Mouse (Mus musculus): ENCODE measurements at regions not wholly inside any gene's neighbourhood (a gene's known extent, or its start where the extent isn't known, plus 50 kb on each side); places are given as distances from the start of the nearest gene placed in this dataset.
A peak's percentile ranks its signal among the peaks of the same experiment; 100 is the strongest.

- ATAC-seq: no peak
Measured at GRCm38 (mm10) chr13:110929579-110929978, 325.2 kb upstream of the Actbl2 start.

DNA sequence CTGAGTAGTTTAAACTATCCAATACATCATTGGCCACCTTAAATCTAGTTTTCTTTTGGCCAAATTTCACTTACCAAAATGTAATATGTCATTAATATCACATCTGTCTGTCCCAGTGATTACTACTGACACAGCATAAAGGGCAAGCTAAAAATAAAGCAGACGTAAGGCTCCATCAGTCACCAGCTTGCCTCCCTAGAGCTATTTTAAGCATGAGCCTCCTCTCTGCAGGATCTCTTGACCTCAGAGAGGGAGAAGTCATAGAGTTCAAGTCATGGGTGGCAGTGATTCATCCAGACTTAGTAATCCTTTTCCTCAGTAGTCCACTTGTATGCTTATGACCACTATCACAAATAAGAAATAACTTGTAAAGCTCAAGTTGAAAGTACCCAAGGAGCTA is 313.2 kb upstream of the Actbl2 start:
- DNase-seq (no peak), ATAC-seq (no peak)
- H3K27me3 ChIP-seq (ENCODE audit: insufficient read depth, low read length): no peaks in the 10 kb centered on the region
- no peak overlapping the region for H3K4me3 ChIP-seq (ENCODE audit: low read depth, low read length)
- no peaks in the 10 kb centered on the region for H3K9me3 ChIP-seq (ENCODE audit: low read length)
- no peak overlapping the region for H3K27ac ChIP-seq (ENCODE audit: low read depth, low read length)
- H3K36me3 ChIP-seq (ENCODE audit: insufficient read depth): no peaks in the 10 kb centered on the region
- H3K4me2 ChIP-seq (ENCODE audit: low read depth): no peak overlapping the region
- H3K4me1 ChIP-seq (ENCODE audit: insufficient read depth): no peaks in the 10 kb centered on the region
- 71% methylated on average over 1 of the region's 1 CpGs for WGBS
- H3K9ac ChIP-seq: no peak overlapping the region
- TF ChIP-seq CTCF (IDR thresholded peaks at IDR 0.05; ENCODE audit: low read depth): no peak

More at GRCm38 (mm10) chr13:110929579-110929978, 325.2 kb upstream of the Actbl2 start:
- no peak for DNase-seq
- no peaks in the 10 kb centered on the region for H3K9me3 ChIP-seq (ENCODE audit: low read length)
- no peaks in the 10 kb centered on the region for H3K4me1 ChIP-seq (ENCODE audit: insufficient read depth)
- H3K27ac ChIP-seq (ENCODE audit: low read depth, low read length): no peak overlapping the region
- no peak overlapping the region for H3K4me2 ChIP-seq (ENCODE audit: low read depth)
- no peak overlapping the region for H3K4me3 ChIP-seq (ENCODE audit: low read depth, low read length)
- H3K9ac ChIP-seq: no peak overlapping the region
- no peaks in the 10 kb centered on the region for H3K36me3 ChIP-seq (ENCODE audit: insufficient read depth)
- H3K27me3 ChIP-seq (ENCODE audit: insufficient read depth, low read length): no peaks in the 10 kb centered on the region
- WGBS: 91% methylated on average over 1 of the region's 1 CpGs
- no peak for TF ChIP-seq CTCF (IDR thresholded peaks at IDR 0.05; ENCODE audit: low read depth)

DNA sequence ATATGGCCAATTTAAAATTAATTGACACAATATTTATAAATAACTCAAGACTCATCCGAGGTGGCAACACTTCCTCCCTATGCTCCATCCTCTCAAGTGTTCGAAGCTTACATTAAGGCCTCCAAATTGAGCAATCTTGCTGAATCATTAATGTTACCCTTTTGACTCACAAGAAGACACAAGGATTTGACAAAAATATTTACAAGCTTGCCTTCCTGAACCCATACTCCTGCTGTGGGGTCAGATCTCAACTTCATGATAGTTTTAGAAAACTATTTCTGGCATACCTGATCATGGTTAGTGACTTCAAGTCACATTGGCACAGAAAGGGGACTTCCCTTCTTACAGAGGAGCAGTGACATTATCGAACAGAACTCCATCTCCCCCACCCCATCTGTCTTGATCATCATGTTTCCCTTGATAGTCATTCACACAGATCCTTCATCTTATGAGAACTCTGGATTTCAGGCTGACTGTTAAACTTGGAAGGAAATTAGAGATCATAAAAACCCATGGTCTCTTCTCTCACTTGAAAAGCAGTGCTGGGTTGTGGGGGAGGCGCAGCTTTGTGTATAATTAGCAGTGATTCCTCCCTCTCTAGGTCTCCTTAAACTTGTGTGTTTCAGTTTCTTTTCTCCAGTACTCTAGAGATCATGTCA is 311.7 kb upstream of the Actbl2 start:
- TF ChIP-seq CTCF (IDR thresholded peaks at IDR 0.05; ENCODE audit: low read depth): no peak
- WGBS: 89% methylated on average over 4 of the region's 4 CpGs

DNA sequence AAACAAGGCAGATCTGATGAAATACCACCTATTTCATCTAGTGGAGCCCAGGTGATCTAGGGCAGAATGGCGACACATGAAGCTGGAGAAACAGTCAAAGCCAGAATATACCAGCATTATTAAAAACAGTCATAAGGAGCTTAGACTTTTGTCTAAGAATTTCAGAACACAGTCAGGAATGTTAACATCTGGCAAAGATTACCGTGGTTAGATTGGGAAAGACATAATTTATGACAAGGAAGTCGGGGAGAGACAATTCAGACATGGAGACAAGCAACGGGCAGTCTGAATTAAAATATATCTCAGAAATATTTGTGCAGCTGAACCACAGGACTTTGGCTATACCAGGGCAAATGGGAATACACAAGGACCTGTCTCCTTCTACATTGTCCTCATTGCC is 310.8 kb upstream of the Actbl2 start:
- Histone ChIP-seq H3K27ac (ENCODE audit: low read depth, low read length) (no peak overlapping the region), H3K9ac (no peak overlapping the region), H3K4me3 (ENCODE audit: low read depth, low read length) (no peak overlapping the region), H3K27me3 (ENCODE audit: insufficient read depth, low read length) (no peaks in the 10 kb centered on the region), H3K9me3 (ENCODE audit: low read length) (no peaks in the 10 kb centered on the region), H3K4me2 (ENCODE audit: low read depth) (no peak overlapping the region), H3K36me3 (ENCODE audit: insufficient read depth) (no peaks in the 10 kb centered on the region), H3K4me1 (ENCODE audit: insufficient read depth) (no peaks in the 10 kb centered on the region)
- no peak for TF ChIP-seq CTCF (IDR thresholded peaks at IDR 0.05; ENCODE audit: low read depth)
- ATAC-seq (no peak), DNase-seq (no peak)
- 90% methylated on average over 4 of the region's 4 CpGs for WGBS

More for the DNA sequence above, 311.7 kb upstream of the Actbl2 start:
- Histone ChIP-seq H3K4me2 (ENCODE audit: low read depth) (no peak overlapping the region), H3K9ac (no peak overlapping the region), H3K9me3 (ENCODE audit: low read length) (no peaks in the 10 kb centered on the region), H3K4me3 (ENCODE audit: low read depth, low read length) (no peak overlapping the region), H3K36me3 (ENCODE audit: insufficient read depth) (no peaks in the 10 kb centered on the region), H3K4me1 (ENCODE audit: insufficient read depth) (no peaks in the 10 kb centered on the region), H3K27ac (ENCODE audit: low read depth, low read length) (no peak overlapping the region), H3K27me3 (ENCODE audit: insufficient read depth, low read length) (no peaks in the 10 kb centered on the region)
- DNase-seq: no peak
- no peak for ATAC-seq

- Histone ChIP-seq H3K4me1 (ENCODE audit: insufficient read depth) (no peaks in the 10 kb centered on the region), H3K27me3 (ENCODE audit: insufficient read depth, low read length) (no peaks in the 10 kb centered on the region), H3K4me2 (ENCODE audit: low read depth) (no peak overlapping the region), H3K36me3 (ENCODE audit: insufficient read depth) (no peaks in the 10 kb centered on the region), H3K9me3 (ENCODE audit: low read length) (no peaks in the 10 kb centered on the region), H3K4me3 (ENCODE audit: low read depth, low read length) (no peak overlapping the region), H3K9ac (no peak overlapping the region), H3K27ac (ENCODE audit: low read depth, low read length) (no peak overlapping the region)
- DNase-seq (no peak), ATAC-seq (no peak)
- 91% methylated on average over 5 of the region's 5 CpGs for WGBS
- no peak for TF ChIP-seq CTCF (IDR thresholded peaks at IDR 0.05; ENCODE audit: low read depth)
Measured at GRCm38 (mm10) chr13:110944683-110945082, 310.1 kb upstream of the Actbl2 start.

DNA sequence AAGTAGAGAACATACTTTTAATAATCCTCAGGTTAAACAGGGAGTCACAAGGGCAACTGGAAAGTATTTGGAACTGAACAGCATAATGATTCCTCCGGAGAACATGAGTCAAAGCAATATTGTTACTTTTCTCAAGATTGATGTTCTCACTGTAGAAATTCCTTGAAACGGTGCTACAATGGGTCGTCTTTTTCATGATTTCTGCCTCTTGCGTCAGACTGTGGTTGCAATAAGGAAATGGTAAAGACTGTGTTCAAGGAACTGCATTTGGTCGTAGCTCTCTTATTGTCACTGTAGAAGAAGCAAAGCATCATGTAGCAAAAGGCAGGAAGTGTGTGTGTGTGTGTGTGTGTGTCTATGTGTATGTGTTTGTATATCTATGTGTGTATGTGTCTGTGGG is 294.6 kb upstream of the Actbl2 start:
- Histone ChIP-seq H3K4me1 (ENCODE audit: insufficient read depth) (no peaks in the 10 kb centered on the region), H3K4me3 (ENCODE audit: low read depth, low read length) (no peak overlapping the region), H3K9ac (no peak overlapping the region), H3K9me3 (ENCODE audit: low read length) (0 out of 2 replicates have a peak, but pooled peaks cover 5% of the 10 kb centered on the region), H3K4me2 (ENCODE audit: low read depth) (no peak overlapping the region), H3K27me3 (ENCODE audit: insufficient read depth, low read length) (no peaks in the 10 kb centered on the region), H3K27ac (ENCODE audit: low read depth, low read length) (no peak overlapping the region), H3K36me3 (ENCODE audit: insufficient read depth) (no peaks in the 10 kb centered on the region)
- ATAC-seq: no peak
- DNase-seq: no peak
- TF ChIP-seq CTCF (IDR thresholded peaks at IDR 0.05; ENCODE audit: low read depth): no peak
- WGBS: 72% methylated on average over 5 of the region's 5 CpGs

GRCm38 (mm10) chr13:110967109-110967508 is 287.7 kb upstream of the Actbl2 start:
- no peak for DNase-seq
- Histone ChIP-seq H3K9me3 (ENCODE audit: low read length) (no peaks in the 10 kb centered on the region), H3K4me1 (ENCODE audit: insufficient read depth) (0 out of 2 replicates have a peak, but pooled peaks cover 7% of the 10 kb centered on the region), H3K9ac (no peak overlapping the region), H3K27ac (ENCODE audit: low read depth, low read length) (peak overlapping the region; percentile 41; the same call in 1 of the 2 replicates), H3K27me3 (ENCODE audit: insufficient read depth, low read length) (no peaks in the 10 kb centered on the region), H3K36me3 (ENCODE audit: insufficient read depth) (no peaks in the 10 kb centered on the region), H3K4me3 (ENCODE audit: low read depth, low read length) (no peak overlapping the region), H3K4me2 (ENCODE audit: low read depth) (no peak overlapping the region)
- WGBS: 62% methylated on average over 8 of the region's 8 CpGs
- TF ChIP-seq CTCF (IDR thresholded peaks at IDR 0.05; ENCODE audit: low read depth): no peak
- no peak for ATAC-seq

Measured in forebrain, postnatal 0 days (tissue).